Mouse (Mus musculus): ENCODE measurements around the gene Cd200r4.

Gene Cd200r4

DNA sequence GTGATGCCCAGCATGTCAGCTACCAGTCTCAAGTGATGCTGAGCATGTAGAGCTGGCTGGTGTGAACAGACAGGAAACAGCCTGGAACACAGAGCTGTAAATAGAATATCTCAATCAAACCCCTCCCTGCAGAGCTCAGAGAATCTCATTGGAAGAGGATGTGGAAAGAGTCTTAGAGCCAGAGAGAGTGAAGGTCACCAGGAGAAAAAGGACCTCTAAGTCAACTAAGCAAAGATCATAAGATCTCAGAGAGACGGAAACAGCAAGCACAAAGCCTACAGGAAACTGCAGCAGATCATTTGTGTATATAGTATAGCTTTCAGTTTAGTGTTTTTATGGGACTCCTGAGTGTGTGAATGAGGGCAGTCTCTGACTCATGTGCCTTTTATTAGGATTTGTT is 63.6 kb downstream of the Cd200r4 start:
- no peak for DNase-seq (ENCODE audit: low read depth, low spot score)

- DNase-seq (ENCODE audit: low read depth, low spot score): no peak
Observed at GRCm38 (mm10) chr16:44876625-44877024, 65.1 kb downstream of the Cd200r4 start.

DNA sequence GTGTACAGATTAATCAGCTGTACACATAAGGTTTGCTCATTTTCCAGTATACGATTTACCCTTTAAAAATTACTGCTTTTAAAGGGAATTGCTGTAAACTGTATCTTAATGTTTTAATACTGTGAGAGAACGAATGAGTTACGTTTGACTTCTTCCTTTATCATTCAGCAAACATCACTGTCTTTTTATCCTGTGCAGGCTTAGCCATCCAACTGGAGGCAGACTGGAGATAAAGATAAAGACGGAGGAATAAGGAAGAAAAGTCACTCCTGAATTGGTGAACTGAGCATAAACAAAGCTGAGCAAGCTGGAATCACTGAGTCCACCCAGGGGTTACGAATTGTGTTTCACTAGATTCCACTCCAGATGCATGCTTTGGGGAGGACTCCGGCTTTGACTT is 66.1 kb downstream of the Cd200r4 start:
- no peak for DNase-seq (ENCODE audit: low read depth, low spot score)
